Mouse (Mus musculus): ENCODE results near the gene Sae1.

GRCm38 (mm10) chr7:16310521-16311452 lies 76.8 kb downstream of the Sae1 start:
- TF ChIP-seq CTCF (IDR thresholded peaks at IDR 0.05; ENCODE audit: control insufficient read depth, insufficient read depth, low read length), result no peak
- no peak for TF ChIP-seq POLR2A (IDR thresholded peaks at IDR 0.05; ENCODE audit: borderline replicate concordance, control insufficient read depth, low read depth, low read length)

Measured in bone marrow, adult 2 months (tissue).